Mouse (Mus musculus) skeletal muscle tissue, adult 2 months (tissue): Measurements from ENCODE around the gene Fam199x.

Experiments
- DNase-seq: peaks from one replicate; pipeline ENCODE4 v3.0.0-alpha.2; 2012; ENCODE audit warnings: low read depth, low spot score

Fam199x gene

GRCm38 (mm10) chrX:137049425-137050225, at the start of gene Fam199x:
Gene Fam199x (plus strand): TSS chrX:137049594.
- peak; percentile 67 for DNase-seq

- DNase-seq: peak; percentile 18
These were observed 34.2 kb upstream of the Fam199x start for GRCm38 (mm10) chrX:137015099-137015709.

- no peak for DNase-seq
These were observed 31.7 kb upstream of the Fam199x start for GRCm38 (mm10) chrX:137017668-137018067.

GRCm38 (mm10) chrX:137019310-137019709, 30.1 kb upstream of the Fam199x start:
- peak; percentile 2 for DNase-seq

GRCm38 (mm10) chrX:137030916-137031315, 18.5 kb upstream of the Fam199x start:
- DNase-seq: no peak

- no peak for DNase-seq
These were observed 17.7 kb upstream of the Fam199x start for GRCm38 (mm10) chrX:137031726-137032125.

GRCm38 (mm10) chrX:137034322-137034721, 15.1 kb upstream of the Fam199x start:
- DNase-seq: no peak

GRCm38 (mm10) chrX:137037470-137037999, 11.9 kb upstream of the Fam199x start:
- no peak for DNase-seq

- DNase-seq: peak; percentile 71
These were observed 11.4 kb upstream of the Fam199x start, which contains the start of gene Slc25a53 for GRCm38 (mm10) chrX:137038000-137038483. Gene Slc25a53 (minus strand): TSS chrX:137038302.

- no peak for DNase-seq
These were observed 10.9 kb upstream of the Fam199x start for GRCm38 (mm10) chrX:137038502-137038901.

GRCm38 (mm10) chrX:137049060-137049424, 352 bp upstream of the Fam199x start:
- DNase-seq: no peak

GRCm38 (mm10) chrX:137063202-137063601, 13.8 kb downstream of the Fam199x start:
- DNase-seq: no peak

- no peak for DNase-seq
These were observed 55.1 kb downstream of the Fam199x start for GRCm38 (mm10) chrX:137104531-137104930.

- DNase-seq: no peak
These were observed 57.1 kb downstream of the Fam199x start for GRCm38 (mm10) chrX:137106498-137106897.

GRCm38 (mm10) chrX:137118097-137118746, 68.8 kb downstream of the Fam199x start:
- no peak for DNase-seq

GRCm38 (mm10) chrX:137119675-137120423, 70.5 kb downstream of the Fam199x start:
- no peak for DNase-seq

- DNase-seq: no peak
These were observed 72.3 kb downstream of the Fam199x start, which contains the start of gene Esx1 for GRCm38 (mm10) chrX:137121718-137122117. Gene Esx1 (minus strand): TSS chrX:137122083.

- no peak for DNase-seq
These were observed 78.1 kb downstream of the Fam199x start for GRCm38 (mm10) chrX:137127542-137127941.
